Mouse (Mus musculus): ENCODE measurements around the gene Atg10. TPM values are rescaled to one million over a fixed set of nuclear protein-coding genes. Genes with fewer than 3 reads are reported as not detected.

The Atg10 gene
- polyA plus RNA-seq, 1 experiment from 2014 or later, result 13.3 TPM

GRCm38 (mm10) chr13:91154622-91155021, 69.1 kb downstream of the Atg10 start:
- WGBS, result 70% methylated on average over 7 of the region's 7 CpGs
- Histone ChIP-seq H3K4me3 (ENCODE audit: low read length) (no peak overlapping the region), H3K4me2 (replicated peaks; ENCODE audit: low read depth, low read length) (no peak overlapping the region), H3K9me3 (ENCODE audit: low read length) (no peaks in the 10 kb centered on the region), H3K4me1 (ENCODE audit: insufficient read depth, low read length) (no peaks in the 10 kb centered on the region), H3K9ac (replicated peaks; ENCODE audit: low read length) (no peak overlapping the region), H3K27me3 (ENCODE audit: insufficient read depth, low read length) (no peaks in the 10 kb centered on the region), H3K36me3 (ENCODE audit: insufficient read depth, low read length) (no peaks in the 10 kb centered on the region), H3K27ac (ENCODE audit: low read length) (no peak overlapping the region)
- no peak for ATAC-seq (ENCODE audit: low FRiP score, low TSS enrichment)

DNA sequence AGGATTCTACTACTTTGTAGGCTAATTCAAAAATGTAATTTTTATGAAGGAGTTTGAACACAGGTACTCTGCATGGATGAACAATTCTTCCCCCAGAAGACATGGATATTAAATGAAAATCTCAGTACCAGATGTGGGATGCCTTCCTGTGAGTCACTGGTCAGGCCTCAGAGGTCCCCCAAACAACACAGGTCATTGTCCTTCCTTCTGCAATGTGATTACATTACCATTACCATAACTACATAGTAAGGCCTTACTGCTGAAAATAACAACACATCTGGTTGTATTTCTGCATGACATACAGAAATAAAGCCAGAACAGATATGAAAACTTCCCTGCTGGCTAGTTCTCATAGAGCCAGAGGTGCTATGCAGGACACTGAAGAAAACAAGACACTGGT, 87.4 kb downstream of the Atg10 start:
- no peak for ATAC-seq (ENCODE audit: low FRiP score, low TSS enrichment)
- no peak overlapping the region for H3K27ac ChIP-seq (ENCODE audit: low read length)
- no peaks in the 10 kb centered on the region for H3K9me3 ChIP-seq (ENCODE audit: low read length)
- no peak overlapping the region for H3K9ac ChIP-seq (replicated peaks; ENCODE audit: low read length)
- H3K4me2 ChIP-seq (replicated peaks; ENCODE audit: low read depth, low read length), result no peak overlapping the region
- no peak overlapping the region for H3K4me3 ChIP-seq (ENCODE audit: low read length)
- no peaks in the 10 kb centered on the region for H3K27me3 ChIP-seq (ENCODE audit: insufficient read depth, low read length)
- no peaks in the 10 kb centered on the region for H3K4me1 ChIP-seq (ENCODE audit: insufficient read depth, low read length)
- no peaks in the 10 kb centered on the region for H3K36me3 ChIP-seq (ENCODE audit: insufficient read depth, low read length)

DNA sequence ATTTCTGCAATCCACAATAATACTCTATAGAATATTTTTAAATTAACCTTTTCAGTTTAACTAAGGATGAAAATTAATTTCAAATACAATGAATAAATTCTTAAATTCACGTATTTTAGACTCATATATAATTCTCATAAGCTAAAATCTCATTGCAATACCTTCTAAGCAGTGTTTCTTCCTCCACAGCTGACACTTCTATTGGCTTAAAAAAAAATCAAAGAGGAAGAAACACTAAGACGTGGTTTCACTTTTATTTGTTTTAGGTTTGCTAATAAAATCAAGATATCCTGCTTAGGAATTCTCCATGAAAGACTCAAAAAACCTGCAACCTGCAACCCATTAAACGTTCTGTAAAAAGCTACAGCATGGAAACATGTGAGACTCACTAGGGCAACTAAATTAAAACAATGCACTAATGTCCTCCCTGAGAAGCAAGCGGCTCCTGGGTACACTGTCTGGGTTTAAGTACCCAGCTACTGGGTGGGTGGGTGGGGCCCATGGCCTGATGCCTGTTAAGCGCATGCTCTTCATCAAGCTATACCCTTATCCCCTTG, 90.4 kb downstream of the Atg10 start:
- WGBS, result 77% methylated on average over 5 of the region's 5 CpGs
- no peak overlapping the region for H3K4me3 ChIP-seq (ENCODE audit: low read length)
- H3K4me1 ChIP-seq (ENCODE audit: insufficient read depth, low read length), result peaks cover 8% of the 10 kb centered on the region
- no peak overlapping the region for H3K9ac ChIP-seq (replicated peaks; ENCODE audit: low read length)
- no peak for ATAC-seq (ENCODE audit: low FRiP score, low TSS enrichment)
- no peaks in the 10 kb centered on the region for H3K9me3 ChIP-seq (ENCODE audit: low read length)
- no peak overlapping the region for H3K27ac ChIP-seq (ENCODE audit: low read length)
- no peak overlapping the region for H3K4me2 ChIP-seq (replicated peaks; ENCODE audit: low read depth, low read length)
- H3K36me3 ChIP-seq (ENCODE audit: insufficient read depth, low read length), result no peaks in the 10 kb centered on the region
- H3K27me3 ChIP-seq (ENCODE audit: insufficient read depth, low read length), result no peaks in the 10 kb centered on the region

- no peaks in the 10 kb centered on the region for H3K27me3 ChIP-seq (ENCODE audit: insufficient read depth, low read length)
- H3K9me3 ChIP-seq (ENCODE audit: low read length), result no peaks in the 10 kb centered on the region
- H3K4me1 ChIP-seq (ENCODE audit: insufficient read depth, low read length), result peaks cover 9% of the 10 kb centered on the region
- H3K4me2 ChIP-seq (replicated peaks; ENCODE audit: low read depth, low read length), result no peak overlapping the region
- WGBS, result 4% methylated on average over 7 of the region's 7 CpGs
- no peak overlapping the region for H3K9ac ChIP-seq (replicated peaks; ENCODE audit: low read length)
- H3K4me3 ChIP-seq (ENCODE audit: low read length), result no peak overlapping the region
- ATAC-seq (ENCODE audit: low FRiP score, low TSS enrichment), result peak; percentile 67; the same call in 1 of the 2 replicates
- H3K36me3 ChIP-seq (ENCODE audit: insufficient read depth, low read length), result no peaks in the 10 kb centered on the region
- H3K27ac ChIP-seq (ENCODE audit: low read length), result no peak overlapping the region
Observed at GRCm38 (mm10) chr13:91129071-91129470, 94.7 kb downstream of the Atg10 start.

GRCm38 (mm10) chr13:91128581-91128980, 95.2 kb downstream of the Atg10 start:
- no peaks in the 10 kb centered on the region for H3K36me3 ChIP-seq (ENCODE audit: insufficient read depth, low read length)
- no peak for ATAC-seq (ENCODE audit: low FRiP score, low TSS enrichment)
- peaks cover 9% of the 10 kb centered on the region for H3K4me1 ChIP-seq (ENCODE audit: insufficient read depth, low read length)
- no peak overlapping the region for H3K4me2 ChIP-seq (replicated peaks; ENCODE audit: low read depth, low read length)
- no peaks in the 10 kb centered on the region for H3K27me3 ChIP-seq (ENCODE audit: insufficient read depth, low read length)
- H3K4me3 ChIP-seq (ENCODE audit: low read length), result no peak overlapping the region
- no peak overlapping the region for H3K9ac ChIP-seq (replicated peaks; ENCODE audit: low read length)
- H3K9me3 ChIP-seq (ENCODE audit: low read length), result no peaks in the 10 kb centered on the region
- H3K27ac ChIP-seq (ENCODE audit: low read length), result no peak overlapping the region
- 68% methylated on average over 1 of the region's 1 CpGs for WGBS

DNA sequence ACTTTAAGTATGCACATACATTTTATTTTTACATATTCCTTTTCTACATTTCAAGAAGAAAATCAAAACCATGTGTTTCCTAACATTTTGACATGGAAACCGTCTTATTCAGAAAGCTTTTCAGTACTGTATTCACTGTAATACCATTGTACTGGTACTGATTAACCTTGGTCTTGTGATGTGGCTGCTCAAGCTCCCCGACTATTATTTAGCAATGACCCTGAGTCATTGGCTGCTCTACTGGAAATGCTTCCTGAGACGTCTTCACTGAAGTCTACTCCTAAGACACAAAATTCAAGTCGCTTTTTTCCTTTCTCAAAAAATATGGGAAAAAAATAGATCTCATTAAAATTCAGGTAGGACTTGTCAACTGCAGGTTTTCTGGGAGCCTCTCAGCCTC, 105.6 kb downstream of the Atg10 start:
- H3K9ac ChIP-seq (replicated peaks; ENCODE audit: low read length), result no peak overlapping the region
- H3K27ac ChIP-seq (ENCODE audit: low read length), result no peak overlapping the region
- ATAC-seq (ENCODE audit: low FRiP score, low TSS enrichment), result no peak
- 82% methylated on average over 4 of the region's 4 CpGs for WGBS
- H3K27me3 ChIP-seq (ENCODE audit: insufficient read depth, low read length), result no peaks in the 10 kb centered on the region
- no peaks in the 10 kb centered on the region for H3K4me1 ChIP-seq (ENCODE audit: insufficient read depth, low read length)
- H3K36me3 ChIP-seq (ENCODE audit: insufficient read depth, low read length), result no peaks in the 10 kb centered on the region
- no peak overlapping the region for H3K4me2 ChIP-seq (replicated peaks; ENCODE audit: low read depth, low read length)
- H3K9me3 ChIP-seq (ENCODE audit: low read length), result no peaks in the 10 kb centered on the region
- no peak overlapping the region for H3K4me3 ChIP-seq (ENCODE audit: low read length)

GRCm38 (mm10) chr13:91114880-91115279, 108.9 kb downstream of the Atg10 start:
- H3K4me2 ChIP-seq (replicated peaks; ENCODE audit: low read depth, low read length), result no peak overlapping the region
- H3K9ac ChIP-seq (replicated peaks; ENCODE audit: low read length), result no peak overlapping the region
- no peak for ATAC-seq (ENCODE audit: low FRiP score, low TSS enrichment)
- no peaks in the 10 kb centered on the region for H3K27me3 ChIP-seq (ENCODE audit: insufficient read depth, low read length)
- H3K27ac ChIP-seq (ENCODE audit: low read length), result no peak overlapping the region
- 83% methylated on average over 3 of the region's 3 CpGs for WGBS
- H3K36me3 ChIP-seq (ENCODE audit: insufficient read depth, low read length), result no peaks in the 10 kb centered on the region
- H3K9me3 ChIP-seq (ENCODE audit: low read length), result no peaks in the 10 kb centered on the region
- no peak overlapping the region for H3K4me3 ChIP-seq (ENCODE audit: low read length)
- no peaks in the 10 kb centered on the region for H3K4me1 ChIP-seq (ENCODE audit: insufficient read depth, low read length)

DNA sequence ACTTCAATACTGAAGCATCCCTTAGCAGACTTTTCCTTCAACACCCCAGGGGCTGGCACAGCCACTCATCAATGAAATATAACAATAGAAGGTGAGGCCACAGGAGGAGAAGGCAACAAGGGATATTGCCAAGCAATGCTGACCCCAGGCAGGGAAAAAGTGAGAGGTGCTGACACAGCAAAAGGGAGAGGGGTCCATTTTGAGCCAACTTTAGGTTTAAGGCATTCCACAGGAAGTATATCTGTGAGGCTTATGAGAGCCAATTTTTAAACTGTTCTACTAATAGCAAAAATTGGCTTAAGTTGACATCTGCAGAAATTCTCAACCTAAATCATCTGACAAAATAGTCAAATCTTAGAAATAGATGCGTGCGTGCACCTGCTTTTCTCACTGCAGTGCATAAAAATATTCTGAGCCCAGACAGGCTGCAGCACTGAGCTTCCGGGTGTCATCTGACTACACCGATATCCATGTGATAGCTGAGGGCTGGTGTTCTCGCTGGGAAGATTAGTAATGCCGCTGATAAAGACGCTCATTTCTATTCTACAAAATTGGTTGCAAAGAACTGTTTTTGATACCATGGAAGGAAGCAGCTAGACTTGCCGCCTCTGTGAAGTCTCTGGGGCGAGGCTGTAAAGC, 116.3 kb downstream of the Atg10 start:
- no peak overlapping the region for H3K4me2 ChIP-seq (replicated peaks; ENCODE audit: low read depth, low read length)

DNA sequence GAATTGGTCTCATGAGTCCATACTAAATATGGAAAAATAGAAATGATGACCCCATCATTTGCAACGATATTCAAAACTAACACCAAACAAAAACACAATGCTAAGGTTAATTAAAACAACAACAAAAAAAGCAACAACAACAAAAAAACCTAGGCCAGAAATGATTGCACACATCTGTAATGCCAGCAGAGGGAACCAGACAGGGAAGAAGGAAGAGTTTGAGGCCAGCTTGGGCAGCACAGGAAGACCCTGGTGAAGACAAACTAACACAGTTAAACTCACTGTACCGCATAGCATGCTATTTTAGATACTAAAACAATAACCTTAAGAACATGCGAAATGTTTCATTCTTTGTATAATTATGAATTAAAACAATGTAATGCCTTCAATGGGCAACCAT, 121.5 kb downstream of the Atg10 start:
- Histone ChIP-seq H3K27ac (ENCODE audit: low read length) (no peak overlapping the region), H3K4me2 (replicated peaks; ENCODE audit: low read depth, low read length) (no peak overlapping the region), H3K9ac (replicated peaks; ENCODE audit: low read length) (no peak overlapping the region), H3K4me1 (ENCODE audit: insufficient read depth, low read length) (no peaks in the 10 kb centered on the region), H3K9me3 (ENCODE audit: low read length) (no peaks in the 10 kb centered on the region), H3K4me3 (ENCODE audit: low read length) (no peak overlapping the region), H3K36me3 (ENCODE audit: insufficient read depth, low read length) (no peaks in the 10 kb centered on the region), H3K27me3 (ENCODE audit: insufficient read depth, low read length) (no peaks in the 10 kb centered on the region)
- WGBS, result 83% methylated on average over 3 of the region's 3 CpGs
- ATAC-seq (ENCODE audit: low FRiP score, low TSS enrichment), result no peak

More for the DNA sequence above, 116.3 kb downstream of the Atg10 start:
- WGBS, result 93% methylated on average over 9 of the region's 9 CpGs
- H3K4me3 ChIP-seq (ENCODE audit: low read length), result no peak overlapping the region
- no peak overlapping the region for H3K27ac ChIP-seq (ENCODE audit: low read length)
- no peaks in the 10 kb centered on the region for H3K27me3 ChIP-seq (ENCODE audit: insufficient read depth, low read length)
- no peaks in the 10 kb centered on the region for H3K4me1 ChIP-seq (ENCODE audit: insufficient read depth, low read length)
- H3K36me3 ChIP-seq (ENCODE audit: insufficient read depth, low read length), result no peaks in the 10 kb centered on the region
- no peak for ATAC-seq (ENCODE audit: low FRiP score, low TSS enrichment)
- H3K9me3 ChIP-seq (ENCODE audit: low read length), result no peaks in the 10 kb centered on the region
- no peak overlapping the region for H3K9ac ChIP-seq (replicated peaks; ENCODE audit: low read length)

DNA sequence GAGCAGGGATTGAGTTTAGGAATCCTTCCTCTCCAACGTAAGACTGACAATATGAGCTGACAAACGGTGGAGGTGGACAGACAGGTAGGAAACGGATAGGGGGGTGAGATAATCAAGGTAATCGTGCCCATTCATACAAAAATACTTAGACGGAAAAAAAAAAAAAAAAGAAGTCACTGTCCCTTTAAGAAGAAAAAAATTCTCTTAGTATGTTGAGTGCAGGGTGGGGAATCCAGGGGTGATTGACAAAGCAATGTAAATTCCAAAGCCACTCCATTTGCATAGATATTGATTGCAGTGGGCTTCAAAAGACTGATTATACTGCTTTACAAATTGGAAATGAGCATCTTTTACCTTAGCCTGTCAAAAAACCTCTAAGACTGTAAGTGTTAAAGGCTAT, 123.4 kb downstream of the Atg10 start:
- Histone ChIP-seq H3K9me3 (ENCODE audit: low read length) (no peaks in the 10 kb centered on the region), H3K36me3 (ENCODE audit: insufficient read depth, low read length) (no peaks in the 10 kb centered on the region), H3K4me1 (ENCODE audit: insufficient read depth, low read length) (no peaks in the 10 kb centered on the region), H3K27me3 (ENCODE audit: insufficient read depth, low read length) (no peaks in the 10 kb centered on the region), H3K9ac (replicated peaks; ENCODE audit: low read length) (no peak overlapping the region), H3K4me3 (ENCODE audit: low read length) (no peak overlapping the region), H3K27ac (ENCODE audit: low read length) (no peak overlapping the region), H3K4me2 (replicated peaks; ENCODE audit: low read depth, low read length) (no peak overlapping the region)
- ATAC-seq (ENCODE audit: low FRiP score, low TSS enrichment), result no peak
- 76% methylated on average over 5 of the region's 5 CpGs for WGBS

Measured in kidney, embryonic 16.5 days (tissue).